Mouse (Mus musculus) fat pad, adult 2 months (tissue): ENCODE results near the gene Myh3.

Source experiments
- DNase-seq: peaks from one replicate; pipeline ENCODE4 v3.0.0-alpha.2; 2011; ENCODE audit warnings: low read depth, low spot score; ENCODE audit errors: extremely low read depth

The Myh3 gene

DNA sequence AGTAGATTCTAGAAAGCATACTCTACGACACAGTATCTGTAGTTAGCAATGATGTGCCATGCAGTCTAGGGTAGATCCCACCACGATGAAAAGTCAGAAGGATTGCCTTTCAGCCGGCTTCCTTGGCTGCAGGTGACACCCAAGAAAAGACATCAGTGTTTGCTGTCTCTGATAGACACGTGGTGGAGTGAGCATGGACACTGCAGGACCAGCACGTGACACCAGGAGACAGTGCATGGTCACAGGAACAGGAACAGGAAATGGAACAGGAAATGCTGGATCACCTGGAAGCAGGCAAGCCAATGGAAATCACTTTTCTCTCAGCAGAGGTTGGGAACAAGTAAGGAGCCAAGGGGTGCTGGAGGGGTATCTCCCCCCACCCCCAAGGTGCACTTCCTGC is 65.0 kb downstream of the Myh3 start:
- no peak for DNase-seq

DNA sequence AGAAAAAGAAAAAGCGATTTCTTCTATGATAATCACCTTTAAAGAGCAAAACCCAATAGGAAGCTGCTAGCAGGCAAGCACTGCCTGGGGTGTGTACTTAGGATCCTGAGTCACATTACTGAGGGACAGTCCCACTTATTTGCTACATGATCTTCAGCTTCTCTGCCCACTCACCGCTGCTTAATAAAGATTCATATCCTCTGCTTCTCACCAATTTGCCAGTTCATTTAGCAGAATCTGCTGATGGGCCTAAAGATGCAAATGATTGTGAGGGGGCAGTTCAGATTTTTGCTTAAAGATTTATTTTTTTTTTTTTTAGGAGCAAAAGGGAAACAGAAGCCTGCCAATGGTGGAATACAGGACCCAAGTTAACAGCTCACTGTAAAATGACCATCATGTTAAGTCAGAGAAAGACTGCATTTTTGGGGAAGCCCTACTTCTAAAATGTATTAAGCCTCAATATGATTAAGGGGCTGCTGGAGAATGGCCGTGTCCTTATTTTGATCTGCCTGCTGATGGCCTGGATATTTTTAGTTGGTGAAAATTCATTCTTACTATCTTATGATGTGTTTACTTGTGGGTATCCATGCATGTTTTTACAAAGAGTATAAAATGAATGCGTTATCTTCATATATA is 65.9 kb downstream of the Myh3 start:
- DNase-seq, result no peak

- no peak for DNase-seq
Observed at GRCm38 (mm10) chr11:67144559-67145265, 66.6 kb downstream of the Myh3 start.

DNA sequence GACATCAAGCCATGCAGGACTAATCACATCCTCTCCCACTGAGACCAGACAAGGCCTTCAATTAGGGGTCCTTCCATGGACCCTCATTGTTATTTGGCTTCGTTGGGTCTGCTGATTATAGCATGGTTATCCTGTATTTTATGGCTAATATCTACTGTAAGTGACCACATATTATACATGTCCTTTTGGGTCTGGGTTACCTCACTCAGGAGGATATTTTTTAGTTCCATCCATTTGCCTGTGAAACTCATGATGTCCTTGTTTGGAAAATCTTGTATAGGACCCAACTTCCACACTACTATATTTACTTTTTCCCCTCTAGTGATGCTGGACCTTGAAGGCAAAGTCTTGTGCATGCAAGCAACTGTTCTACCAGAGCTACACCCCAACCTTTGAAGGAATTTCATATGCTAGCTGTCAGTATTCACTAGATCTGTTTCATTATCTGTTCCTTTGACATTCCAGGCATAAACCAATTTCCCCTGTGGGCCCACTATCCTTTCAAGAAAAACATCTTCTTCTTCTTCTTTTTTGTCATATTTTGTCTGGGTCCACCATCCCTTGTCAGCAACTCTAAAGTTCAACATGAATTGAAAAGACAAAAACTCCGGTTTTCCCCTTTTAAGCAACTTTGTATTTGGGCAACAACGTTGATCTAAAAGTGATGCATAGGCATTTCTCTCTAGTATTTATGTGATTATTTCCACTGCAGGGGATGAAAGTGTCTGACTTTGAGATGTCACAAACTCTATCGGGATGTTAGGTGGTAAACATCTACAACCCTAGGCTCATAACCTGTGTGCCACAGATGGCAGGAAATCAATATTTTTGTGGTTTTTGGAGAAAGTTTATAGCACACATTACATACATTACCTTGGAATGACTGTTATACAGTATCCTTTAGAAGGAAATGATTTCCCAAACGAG is 67.6 kb downstream of the Myh3 start:
- no peak for DNase-seq

GRCm38 (mm10) chr11:67146409-67147282 is 68.5 kb downstream of the Myh3 start:
- DNase-seq, result no peak

- no peak for DNase-seq
Observed at GRCm38 (mm10) chr11:67147283-67147921, 69.3 kb downstream of the Myh3 start.

DNA sequence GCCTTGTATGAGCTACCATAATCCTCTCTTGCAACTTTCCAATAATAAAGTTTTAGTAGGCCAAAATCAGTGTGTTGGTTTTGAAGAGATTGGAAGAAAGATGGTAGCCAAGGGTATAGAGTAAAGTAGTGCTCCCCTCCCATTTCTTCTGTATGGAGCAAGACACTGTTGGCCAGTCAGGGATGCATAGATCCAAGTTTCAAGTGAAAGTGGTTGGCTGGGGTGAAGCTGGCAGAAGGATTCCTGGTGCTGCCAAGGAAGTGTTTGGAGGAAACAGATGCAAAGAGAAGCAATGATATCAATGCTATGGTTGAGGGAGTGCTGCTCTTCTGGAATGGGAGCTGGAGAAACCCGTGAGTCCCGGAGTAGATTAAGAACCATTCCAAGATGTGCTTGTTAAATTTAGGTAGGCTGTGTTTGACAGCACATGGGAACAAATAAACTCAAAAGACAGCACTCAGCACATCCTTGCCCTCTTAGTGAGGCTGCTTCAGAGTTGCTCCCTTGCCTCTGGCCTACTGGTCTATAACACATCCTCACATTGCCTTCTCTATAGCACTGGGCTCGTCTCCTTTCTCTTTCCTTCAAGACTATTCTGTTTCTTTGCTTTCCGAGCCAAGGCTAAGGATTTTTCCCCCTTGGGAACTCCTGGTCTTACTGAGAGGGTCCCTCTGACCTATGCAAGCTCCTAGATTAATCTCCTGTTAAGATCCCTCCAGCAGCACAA is 70.3 kb downstream of the Myh3 start:
- no peak for DNase-seq

DNA sequence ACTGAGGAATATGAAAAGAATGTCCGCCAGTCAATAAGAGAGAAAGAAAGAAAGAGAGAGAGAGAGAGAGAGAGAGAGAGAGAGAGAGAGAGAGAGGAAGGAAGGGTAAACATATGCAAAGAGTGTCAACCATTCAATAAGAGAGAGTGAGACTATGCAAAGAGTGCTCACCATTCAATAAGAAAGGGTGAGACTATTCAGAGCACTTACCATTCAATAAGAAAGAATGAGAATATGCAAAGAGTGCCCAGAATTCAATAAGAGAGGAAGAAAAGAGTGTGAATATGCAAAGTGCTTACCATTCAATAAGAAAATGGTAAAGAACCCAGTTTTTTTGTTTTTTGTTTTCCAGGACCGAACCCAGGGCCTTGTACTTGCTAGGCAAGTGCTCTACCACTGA is 72.1 kb downstream of the Myh3 start:
- no peak for DNase-seq

- no peak for DNase-seq
Observed at GRCm38 (mm10) chr11:67151159-67151558, 73.1 kb downstream of the Myh3 start.
